Mouse (Mus musculus) small intestine, adult 2 months (tissue): ENCODE data around the gene Maml2.

ENCODE experiments used
- CTCF ChIP-seq: fragments of 200-500 bp; IDR thresholded peaks from 2 replicates; pipeline ENCODE4 v1.5.1; 2012; ENCODE audit warnings: low read depth, mild to moderate bottlenecking, control low read depth, inconsistent platforms, low read length, moderate library complexity, mixed read lengths; ENCODE audit not compliant: insufficient replicate concordance, insufficient read length; ENCODE audit errors: extremely low read depth
- POLR2A ChIP-seq: fragments of 200-500 bp; IDR thresholded peaks from 2 replicates; pipeline ENCODE4 v1.6.1; 2012; ENCODE audit warnings: low read depth, mild to moderate bottlenecking, control low read depth, inconsistent platforms, low read length, moderate library complexity

DNA sequence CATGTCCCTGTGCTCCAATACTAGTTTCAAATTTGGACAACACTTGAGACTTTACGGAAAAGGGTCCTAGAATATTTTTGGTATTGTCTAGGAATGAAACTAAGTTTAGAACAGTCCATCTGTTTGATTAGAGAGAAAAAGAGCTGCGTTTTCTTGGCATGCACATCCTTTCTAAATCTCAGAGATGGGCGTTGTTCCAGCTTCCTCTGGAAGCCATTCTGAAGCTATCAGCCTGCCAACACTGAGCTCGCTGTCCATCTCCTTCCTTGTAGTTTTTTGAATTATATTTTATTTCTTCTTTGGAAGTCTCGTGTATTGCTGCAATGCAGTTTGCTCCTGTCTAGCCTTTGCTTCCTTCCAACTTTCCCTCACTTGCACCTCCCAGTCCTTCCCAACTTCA lies 396.5 kb downstream of the Maml2 start:
- TF ChIP-seq CTCF (no peak), POLR2A (no peak)
